Mouse (Mus musculus) fat pad, adult 2 months (tissue): ENCODE data around the gene 4632433K11Rik.
"Not testable (repeated sequence)": the region's sequence is repeated elsewhere in the genome, so short reads cannot be mapped to it uniquely, and the experiment has no call there.

ENCODE experiments used
- DNase-seq: peaks from one replicate; pipeline ENCODE4 v3.0.0-alpha.2; 2011; ENCODE audit warnings: low read depth, low spot score; ENCODE audit errors: extremely low read depth

Gene 4632433K11Rik

GRCm38 (mm10) chr7:5033818-5034217 is at the start of gene 4632433K11Rik:
Gene 4632433K11Rik, plus strand, starts transcription at chr7:5034118.
- DNase-seq, result no peak

GRCm38 (mm10) chr7:4988250-4988649 is 45.7 kb upstream of the 4632433K11Rik start:
- DNase-seq, result no peak

DNA sequence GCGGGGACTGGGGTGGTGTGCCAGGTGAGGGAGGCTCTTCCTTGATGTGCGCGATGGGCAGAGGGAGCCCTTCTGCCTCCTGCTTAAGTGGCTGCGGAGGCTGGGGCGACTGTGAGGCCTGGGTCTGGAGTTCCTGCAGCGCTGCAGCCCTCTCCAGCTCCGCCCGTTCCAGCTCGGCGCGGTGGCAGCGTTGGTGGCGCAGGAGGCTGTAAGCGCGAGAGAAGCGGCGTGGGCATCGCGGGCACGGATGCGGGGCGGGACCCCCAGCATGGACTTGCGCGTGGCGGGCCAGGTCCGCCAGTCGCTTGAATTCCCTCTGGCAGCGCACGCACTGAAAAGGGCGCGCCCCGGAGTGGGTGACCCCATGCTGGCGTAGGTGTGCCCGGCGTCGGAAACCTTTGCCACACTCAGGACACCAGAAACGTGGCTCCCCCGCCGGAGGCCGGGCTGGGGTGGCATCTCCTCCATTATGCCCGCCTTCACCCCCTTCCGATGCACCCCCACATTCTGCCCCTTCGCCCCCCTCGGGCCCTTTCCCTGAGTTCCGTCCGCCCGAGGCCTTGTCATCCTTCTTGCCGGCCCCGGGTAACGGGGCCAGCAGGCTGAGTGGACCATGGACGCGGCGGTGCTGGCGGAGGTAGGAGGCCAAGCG is 40.4 kb upstream of the 4632433K11Rik start:
- no peak for DNase-seq

- no peak for DNase-seq
Measured at GRCm38 (mm10) chr7:4993999-4994788, 39.7 kb upstream of the 4632433K11Rik start.

DNA sequence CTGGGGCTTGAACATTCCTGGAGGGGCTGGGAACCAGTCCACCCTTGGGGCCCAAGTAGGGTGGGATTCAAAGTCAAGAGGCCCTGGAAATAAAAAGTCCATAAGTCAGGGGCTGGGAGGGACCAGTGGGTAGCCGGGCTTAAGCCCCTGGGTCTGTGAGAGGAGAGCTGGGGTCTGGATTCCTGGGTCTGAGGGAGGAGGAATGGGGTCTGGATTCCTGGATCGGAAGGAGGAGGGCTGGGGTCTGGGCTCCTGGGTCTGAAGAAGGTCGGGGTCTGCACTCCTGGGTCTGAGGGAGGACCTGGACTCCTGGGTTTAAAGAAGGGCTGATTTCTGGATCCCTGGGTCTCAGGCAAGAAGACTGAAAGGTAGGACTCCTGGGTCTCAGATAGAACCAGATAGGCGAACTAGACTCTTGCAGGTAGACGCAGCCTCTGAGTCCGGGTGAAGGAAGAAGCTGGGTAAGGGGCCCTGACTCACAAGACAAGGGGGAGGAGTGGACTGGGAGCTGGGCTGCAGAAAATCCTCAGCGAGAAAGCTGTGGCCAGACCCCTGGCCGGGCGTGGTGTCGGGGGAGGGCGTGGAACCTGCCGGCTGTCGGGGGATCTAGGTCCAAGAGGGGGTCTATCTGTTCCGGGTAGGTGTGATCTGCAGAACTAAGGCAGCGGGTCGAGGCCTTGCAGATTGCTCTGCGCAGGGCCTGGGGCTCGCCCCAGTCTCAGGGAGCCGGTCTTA is 38.5 kb upstream of the 4632433K11Rik start:
- no peak for DNase-seq

GRCm38 (mm10) chr7:4996003-4996895 is 37.7 kb upstream of the 4632433K11Rik start, which contains the start of gene Zfp579:
Gene Zfp579, minus strand, starts transcription at chr7:4996158.
- no peak for DNase-seq

GRCm38 (mm10) chr7:4996934-4997333 is 37.0 kb upstream of the 4632433K11Rik start:
- no peak for DNase-seq

DNA sequence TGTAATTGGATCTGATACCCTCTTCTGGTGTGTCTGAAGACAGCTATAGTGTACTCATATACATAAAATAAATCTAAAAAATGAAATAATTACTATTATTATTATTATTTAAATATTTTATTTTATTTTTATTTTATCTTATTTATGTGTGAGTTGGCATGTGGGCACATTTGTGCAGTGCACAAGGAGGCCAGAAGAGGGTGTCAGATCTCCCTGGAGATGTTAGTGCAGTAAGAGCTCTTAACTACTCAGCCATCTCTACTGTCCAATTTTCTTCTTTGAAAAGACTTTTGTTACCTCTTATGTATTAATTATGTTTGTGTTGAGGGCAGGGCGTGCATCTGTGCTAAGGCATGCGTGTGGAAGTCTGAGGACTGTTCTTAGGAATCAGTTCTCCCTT is 34.0 kb upstream of the 4632433K11Rik start:
- DNase-seq, result no peak

- not testable (repeated sequence) for DNase-seq
Measured at GRCm38 (mm10) chr7:5002876-5003275, 31.0 kb upstream of the 4632433K11Rik start.

- DNase-seq, result no peak
Measured at GRCm38 (mm10) chr7:5008229-5008628, 25.7 kb upstream of the 4632433K11Rik start.

DNA sequence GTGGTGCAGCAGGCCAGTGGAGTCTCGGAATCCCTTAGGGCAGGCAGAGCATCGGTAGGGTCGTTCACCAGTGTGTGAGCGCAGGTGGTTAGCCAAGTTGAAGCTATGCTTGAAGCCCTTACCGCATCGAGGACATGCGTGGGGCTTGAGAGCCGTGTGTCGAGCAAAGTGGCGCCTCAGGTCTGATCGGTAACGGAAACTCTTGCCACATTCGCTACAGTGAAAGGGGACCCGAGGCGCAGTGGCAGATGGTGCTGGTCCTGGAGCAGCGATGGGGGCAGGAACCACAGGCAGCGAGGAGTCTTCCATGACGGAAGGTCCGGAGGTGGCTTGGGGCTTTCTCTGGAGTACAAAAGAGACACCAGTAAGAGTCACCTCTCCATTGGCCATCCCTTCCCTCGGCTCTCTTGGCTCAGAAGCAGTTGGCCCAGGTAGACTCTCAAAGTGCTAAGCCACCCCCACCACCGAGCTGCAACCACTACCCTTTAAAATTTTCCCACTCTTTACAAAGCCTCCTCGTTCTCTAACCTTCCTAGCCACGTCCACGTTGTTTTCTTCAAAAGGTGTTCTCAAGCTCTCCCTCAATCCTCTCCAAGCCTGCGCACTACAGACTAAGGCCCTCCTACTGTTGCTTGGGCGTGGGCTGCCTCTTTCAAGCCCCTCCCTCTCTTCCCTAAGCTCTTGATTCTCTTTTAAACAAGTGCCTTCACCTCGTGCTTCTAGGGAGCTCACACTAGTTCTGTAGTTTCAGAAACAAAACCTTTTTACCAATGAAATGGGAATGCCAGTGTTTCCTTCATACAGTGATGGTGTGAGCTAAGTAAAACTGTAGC is 21.0 kb upstream of the 4632433K11Rik start:
- no peak for DNase-seq

GRCm38 (mm10) chr7:5014251-5015117 is 19.4 kb upstream of the 4632433K11Rik start, which contains the start of the genes Zfp524 and Fiz1:
Gene Zfp524, plus strand, starts transcription at chr7:5014415.
Gene Fiz1, minus strand, starts transcription at chr7:5014697.
- peak; percentile 52 for DNase-seq

- peak; percentile 80 for DNase-seq
Measured at GRCm38 (mm10) chr7:5015118-5016001, 18.6 kb upstream of the 4632433K11Rik start, which contains the start of gene Gm44973. Gene Gm44973, plus strand, starts transcription at chr7:5015496.

GRCm38 (mm10) chr7:5016057-5016456 is 17.9 kb upstream of the 4632433K11Rik start:
- DNase-seq, result no peak

DNA sequence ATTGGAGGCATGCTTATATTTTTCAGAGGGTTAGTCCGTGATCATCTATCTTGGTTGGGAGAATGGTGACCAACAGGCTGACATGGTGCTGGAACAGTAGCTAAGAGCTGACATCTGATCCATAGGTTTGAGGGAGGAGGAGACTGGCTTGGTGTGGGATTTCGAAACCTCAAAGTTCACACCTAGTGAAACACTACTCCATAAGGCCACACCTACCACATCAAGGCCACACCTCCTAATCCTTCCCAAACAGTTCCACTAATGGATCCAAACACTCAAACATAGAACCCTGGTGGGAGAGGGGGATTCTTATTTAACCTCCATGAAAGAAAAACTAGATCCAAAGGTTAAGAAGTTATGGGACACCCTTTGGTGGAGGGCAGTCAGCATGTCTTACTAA is 17.0 kb upstream of the 4632433K11Rik start:
- DNase-seq, result no peak

- no peak for DNase-seq
Measured at GRCm38 (mm10) chr7:5017352-5017751, 16.6 kb upstream of the 4632433K11Rik start.

DNA sequence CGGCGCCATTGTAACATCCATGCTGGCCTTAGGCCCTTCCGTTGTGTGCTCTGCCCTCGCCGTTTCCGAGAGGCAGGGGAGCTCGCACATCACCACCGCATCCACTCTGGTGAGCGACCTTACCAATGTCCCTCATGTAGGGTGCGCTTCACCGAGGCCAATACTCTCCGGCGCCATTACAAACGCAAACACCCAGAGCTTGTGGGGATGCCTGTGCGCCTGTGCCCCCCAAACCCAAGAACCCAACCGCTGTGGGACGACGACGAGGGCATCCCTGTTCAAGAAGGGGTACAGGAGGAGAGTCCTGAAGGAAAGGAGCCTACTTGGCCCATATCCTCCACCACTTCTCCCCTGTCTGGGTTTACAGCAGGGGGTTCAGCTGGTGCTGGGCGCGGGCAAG is 16.0 kb upstream of the 4632433K11Rik start:
- no peak for DNase-seq

GRCm38 (mm10) chr7:5019576-5019975 is 14.3 kb upstream of the 4632433K11Rik start:
- not testable (repeated sequence) for DNase-seq
